Mouse (Mus musculus) c-Kit-negative CD71-positive TER-119-positive erythroid progenitor cells, embryonic 14.5 days (primary cell): ENCODE measurements around the gene Ccl17.

Source experiments
- DNase-seq: peaks from one replicate; pipeline ENCODE4 v3.0.0-alpha.2; 2013; ENCODE audit warnings: low read depth, low spot score

The Ccl17 gene

GRCm38 (mm10) chr8:94810153-94810552 lies at the start of gene Ccl17:
Gene Ccl17 (plus strand): TSS chr8:94810453.
- DNase-seq = no peak

- no peak for DNase-seq
Measured at GRCm38 (mm10) chr8:94767035-94767434, 43.2 kb upstream of the Ccl17 start.

- no peak for DNase-seq
Measured at GRCm38 (mm10) chr8:94770945-94771344, 39.3 kb upstream of the Ccl17 start.

- DNase-seq = no peak
Measured at GRCm38 (mm10) chr8:94771941-94772670, 38.1 kb upstream of the Ccl17 start, which contains the start of gene Cx3cl1. Gene Cx3cl1 (plus strand): TSS chr8:94772009.

- no peak for DNase-seq
Measured at GRCm38 (mm10) chr8:94773048-94773447, 37.2 kb upstream of the Ccl17 start.

- no peak for DNase-seq
Measured at GRCm38 (mm10) chr8:94773700-94774171, 36.5 kb upstream of the Ccl17 start.

GRCm38 (mm10) chr8:94774601-94775000 lies 35.7 kb upstream of the Ccl17 start:
- no peak for DNase-seq

- DNase-seq = no peak
Measured at GRCm38 (mm10) chr8:94776346-94776745, 33.9 kb upstream of the Ccl17 start.

- DNase-seq = no peak
Measured at GRCm38 (mm10) chr8:94778036-94778435, 32.2 kb upstream of the Ccl17 start.

GRCm38 (mm10) chr8:94778473-94778872 lies 31.8 kb upstream of the Ccl17 start:
- DNase-seq = no peak

- DNase-seq = no peak
Measured at GRCm38 (mm10) chr8:94778895-94779533, 31.2 kb upstream of the Ccl17 start.

GRCm38 (mm10) chr8:94779534-94780294 lies 30.5 kb upstream of the Ccl17 start:
- no peak for DNase-seq

GRCm38 (mm10) chr8:94780491-94781154 lies 29.6 kb upstream of the Ccl17 start:
- DNase-seq = no peak

- no peak for DNase-seq
Measured at GRCm38 (mm10) chr8:94781155-94781837, 29.0 kb upstream of the Ccl17 start.

- no peak for DNase-seq
Measured at GRCm38 (mm10) chr8:94781838-94782235, 28.4 kb upstream of the Ccl17 start.

GRCm38 (mm10) chr8:94783890-94784289 lies 26.4 kb upstream of the Ccl17 start:
- no peak for DNase-seq

GRCm38 (mm10) chr8:94785247-94785985 lies 24.8 kb upstream of the Ccl17 start:
- DNase-seq = peak; percentile 60

GRCm38 (mm10) chr8:94785995-94786595 lies 24.2 kb upstream of the Ccl17 start:
- DNase-seq = no peak

- DNase-seq = peak; percentile 76
Measured at GRCm38 (mm10) chr8:94787524-94788501, 22.4 kb upstream of the Ccl17 start.
